Mouse (Mus musculus) hindlimb bud, embryonic 11.5 days (tissue): ENCODE data around the gene Ovca2.
A peak's percentile ranks its signal among the peaks of the same experiment; 100 is the strongest.

Experiments
- DNase-seq: peaks from one replicate; pipeline ENCODE4 v3.0.0-alpha.2; 2012; ENCODE audit warnings: low read depth, low spot score; ENCODE audit errors: extremely low spot score

Ovca2 gene

GRCm38 (mm10) chr11:75178672-75179208, at the start of gene Ovca2:
Ovca2 (minus strand) TSS chr11:75178835.
- DNase-seq, result peak; percentile 68

GRCm38 (mm10) chr11:75227632-75228031, 49.0 kb upstream of the Ovca2 start:
- DNase-seq, result no peak

GRCm38 (mm10) chr11:75224835-75225234, 46.2 kb upstream of the Ovca2 start:
- no peak for DNase-seq

GRCm38 (mm10) chr11:75224062-75224461, 45.4 kb upstream of the Ovca2 start:
- no peak for DNase-seq

DNA sequence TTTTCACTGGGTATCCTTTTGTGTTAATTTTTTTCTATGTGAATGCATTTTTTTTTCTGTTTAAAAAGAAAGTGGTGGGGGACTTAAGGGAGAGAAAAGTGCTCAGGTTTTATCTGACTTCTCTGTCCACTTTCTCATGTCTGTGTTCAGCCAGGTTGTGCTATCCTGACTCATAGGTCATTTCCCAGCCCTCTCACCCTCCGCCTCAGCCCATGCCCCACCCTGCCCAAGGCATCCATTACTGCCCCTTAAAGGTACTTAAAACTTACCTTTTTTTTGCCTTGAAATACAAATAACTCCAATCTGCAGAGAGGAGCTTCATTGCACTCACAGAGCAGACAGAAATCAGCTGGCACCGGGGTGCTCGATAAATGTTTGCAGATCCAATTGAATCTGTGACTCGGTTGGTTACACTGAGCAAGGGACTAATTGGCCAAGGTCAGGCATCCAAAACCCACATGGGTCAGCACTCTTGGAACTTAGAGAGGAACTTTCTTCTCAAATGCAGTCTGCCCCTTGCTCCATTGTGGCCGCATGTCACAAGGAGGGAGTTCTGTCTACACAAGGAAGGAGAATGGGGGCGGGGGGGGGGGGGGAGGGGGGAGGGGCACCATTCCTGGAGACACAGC, 42.0 kb upstream of the Ovca2 start:
- no peak for DNase-seq

DNA sequence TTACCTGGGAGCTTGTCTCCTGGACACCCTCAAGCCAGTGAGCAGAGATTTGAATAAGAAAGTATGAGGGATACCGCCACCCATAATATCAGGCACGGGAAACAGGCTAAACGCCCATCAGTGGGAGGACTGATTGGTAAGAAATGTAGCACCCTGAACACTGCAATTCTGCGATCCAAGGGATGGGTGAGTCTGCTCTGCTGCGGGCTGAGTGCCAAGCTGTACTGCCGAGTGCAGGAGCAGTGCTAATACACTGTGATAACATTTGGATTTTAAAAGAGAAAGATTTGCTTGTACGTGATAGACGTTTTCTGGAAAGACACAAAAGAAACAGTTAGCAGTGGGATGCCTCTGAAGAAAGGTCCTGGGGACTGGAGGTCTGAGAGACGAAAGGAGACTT, 41.5 kb upstream of the Ovca2 start:
- no peak for DNase-seq

GRCm38 (mm10) chr11:75214081-75214950, 35.7 kb upstream of the Ovca2 start:
- DNase-seq, result no peak

DNA sequence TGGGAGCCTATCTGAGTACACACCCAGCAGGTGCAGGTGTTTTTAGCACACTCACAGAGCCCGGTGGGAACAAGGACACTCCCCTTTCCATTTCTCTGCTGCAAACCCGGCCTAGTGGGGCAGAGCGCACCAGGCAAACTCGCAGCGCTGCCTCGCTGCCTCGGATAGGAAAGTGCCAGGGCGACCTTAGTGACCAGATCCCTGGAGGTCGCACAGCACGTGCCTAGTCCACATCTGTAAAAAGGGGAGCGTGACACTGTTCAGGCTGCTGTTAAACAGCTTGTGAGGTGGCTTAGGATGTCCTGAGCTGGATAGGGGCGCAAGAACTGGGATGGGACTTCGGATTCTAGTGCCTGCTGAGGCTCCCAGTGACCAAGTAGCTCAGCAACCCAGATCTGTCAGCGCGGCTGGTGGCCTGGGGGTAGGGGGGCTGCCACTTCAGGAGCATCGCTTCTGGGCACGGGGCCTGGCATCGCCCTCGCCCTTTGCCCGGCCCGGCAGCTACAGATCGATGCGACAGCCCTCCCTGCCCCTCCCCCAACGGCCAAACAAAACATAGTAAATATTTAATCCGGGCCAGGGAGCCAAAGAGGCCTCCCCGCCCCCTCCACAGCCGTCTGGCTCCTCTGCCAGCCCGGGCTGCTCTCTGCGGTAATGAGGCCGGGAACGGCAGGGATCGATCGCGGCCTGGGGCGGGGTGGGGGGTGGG, 34.9 kb upstream of the Ovca2 start:
- DNase-seq, result no peak

- DNase-seq, result no peak
These were observed 34.2 kb upstream of the Ovca2 start for GRCm38 (mm10) chr11:75212876-75213275.

DNA sequence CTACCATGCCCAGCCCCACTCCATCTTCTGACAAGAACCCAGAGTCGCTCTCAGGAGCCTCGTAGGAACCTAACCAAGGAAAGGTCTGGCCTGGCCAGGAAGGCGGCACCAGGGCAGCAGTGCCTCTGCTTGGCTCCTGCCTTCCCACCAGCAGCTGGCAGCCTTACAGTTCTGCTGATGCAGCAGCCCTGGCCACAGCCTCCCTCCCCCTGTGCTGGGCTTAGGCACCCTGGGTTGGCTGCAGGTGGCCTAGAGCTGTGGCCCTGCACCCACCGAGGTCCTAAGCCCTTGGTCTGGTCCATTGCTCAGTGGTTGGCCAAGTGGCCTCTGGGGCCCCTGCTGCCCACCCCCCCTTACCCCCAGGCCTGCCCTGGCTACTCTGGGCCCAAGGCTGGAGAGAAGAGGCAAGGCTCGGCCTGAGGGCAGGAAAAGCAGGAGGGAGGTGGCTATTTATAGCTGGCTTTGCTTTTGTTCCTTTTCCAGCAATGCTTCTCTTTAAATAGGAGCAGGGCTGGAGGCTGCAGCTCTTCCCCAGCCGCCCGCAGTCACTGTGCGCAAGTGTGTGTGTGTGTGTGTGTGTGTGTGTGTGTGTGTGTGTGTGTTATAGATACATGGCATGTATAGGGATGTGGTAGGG, 33.5 kb upstream of the Ovca2 start:
- no peak for DNase-seq

DNA sequence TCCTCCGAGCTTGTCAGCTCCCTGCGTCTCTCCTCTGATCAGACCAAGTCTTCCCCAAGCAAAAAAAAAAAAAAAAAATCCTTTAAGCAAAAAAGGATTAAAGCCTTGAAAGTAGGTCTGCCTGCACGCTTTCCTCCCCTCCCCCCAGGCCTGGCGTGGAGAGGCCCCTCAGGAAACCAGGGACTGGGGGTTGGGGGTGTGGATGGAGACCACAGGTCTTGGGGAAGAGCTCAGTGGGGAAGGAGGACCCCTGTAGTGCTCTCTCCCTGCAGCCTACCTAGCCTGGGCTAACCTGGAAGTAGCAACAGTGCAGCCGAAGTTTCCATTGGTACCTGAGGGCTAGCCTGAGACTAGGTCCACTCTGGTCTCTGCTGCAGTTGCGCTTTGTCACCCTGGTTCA, 32.1 kb upstream of the Ovca2 start:
- DNase-seq, result no peak

GRCm38 (mm10) chr11:75210093-75210492, 31.5 kb upstream of the Ovca2 start:
- DNase-seq, result no peak

DNA sequence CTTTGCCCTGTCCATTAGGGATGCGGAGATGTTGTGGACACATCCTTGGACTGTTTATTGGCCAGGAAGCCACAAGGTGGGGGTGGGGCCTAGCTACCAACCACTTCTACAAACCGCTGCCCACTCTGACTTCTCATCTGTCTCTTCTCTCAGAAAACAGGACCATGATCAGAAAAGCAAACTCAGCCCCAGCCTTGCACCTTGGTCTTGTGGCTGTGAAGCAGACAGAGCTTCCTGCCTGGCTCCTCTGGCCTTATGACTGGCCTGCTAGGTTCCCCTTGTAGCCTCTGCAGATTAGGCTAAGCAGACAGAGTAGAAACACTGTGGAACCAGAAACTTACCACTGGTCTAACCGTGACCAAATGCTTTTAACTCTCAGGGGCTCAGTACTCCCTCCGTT, 30.7 kb upstream of the Ovca2 start:
- DNase-seq, result no peak

- DNase-seq, result no peak
These were observed 27.7 kb upstream of the Ovca2 start for GRCm38 (mm10) chr11:75206347-75206746.

DNA sequence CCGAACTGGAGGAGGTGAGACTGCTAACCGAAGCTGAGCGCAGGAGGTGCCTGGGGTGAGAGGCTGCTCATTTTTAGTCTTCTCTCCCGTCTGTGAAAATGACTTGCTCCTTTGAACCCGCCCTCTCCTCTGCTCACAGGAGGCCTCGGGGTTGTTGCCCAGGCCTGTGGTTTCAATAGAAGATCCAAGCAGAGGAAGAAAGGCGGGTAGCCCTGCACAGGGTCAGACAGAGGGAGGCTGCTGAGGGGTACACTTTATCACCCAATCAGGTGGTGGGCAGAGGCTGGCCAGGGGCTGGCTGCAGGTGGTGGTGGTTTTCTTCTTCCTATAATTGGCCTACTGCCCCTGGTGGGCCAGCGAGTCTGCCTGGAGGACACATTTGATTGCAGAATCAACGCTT, 25.8 kb upstream of the Ovca2 start:
- DNase-seq, result no peak

DNA sequence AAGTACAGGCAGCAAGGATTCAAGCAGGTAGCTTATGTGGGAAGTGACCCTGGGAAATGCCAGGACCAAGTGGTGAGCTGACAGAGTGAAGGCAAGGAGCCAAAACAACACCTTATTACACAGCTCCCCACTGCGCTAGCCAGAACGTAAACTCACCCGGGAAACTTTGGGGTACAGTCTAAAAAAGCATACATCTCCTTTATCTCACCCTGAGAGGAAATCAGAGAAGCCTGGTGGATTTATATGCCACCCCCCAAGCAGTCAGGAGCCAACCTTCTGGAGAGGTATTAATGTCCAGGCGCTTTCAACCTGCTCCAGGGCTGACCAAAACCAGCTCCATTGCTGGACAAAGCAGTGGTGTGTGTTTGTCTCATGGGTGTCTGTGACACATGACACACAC, 25.3 kb upstream of the Ovca2 start:
- DNase-seq, result no peak

- DNase-seq, result no peak
These were observed 23.1 kb upstream of the Ovca2 start for GRCm38 (mm10) chr11:75201721-75202120.

- DNase-seq, result no peak
These were observed 22.3 kb upstream of the Ovca2 start for GRCm38 (mm10) chr11:75200935-75201334.

GRCm38 (mm10) chr11:75199951-75200350, 21.3 kb upstream of the Ovca2 start:
- no peak for DNase-seq

- no peak for DNase-seq
These were observed 20.2 kb upstream of the Ovca2 start for GRCm38 (mm10) chr11:75198792-75199191.

GRCm38 (mm10) chr11:75197956-75198355, 19.3 kb upstream of the Ovca2 start:
- DNase-seq, result no peak
